Mouse (Mus musculus): ENCODE measurements around the gene Actg1. TPM values are rescaled to one million over a fixed set of nuclear protein-coding genes. Genes with fewer than 3 reads are reported as not detected.

The Actg1 gene
- polyA plus RNA-seq, 1 experiment from 2014 or later = 3,928 TPM

Small RNA genes lying within 50 kb of the gene (microRNA-seq; reads per million reads assigned to microRNA genes)
- not detected for gene Gm23419
- gene Mir6935 = 2.7 reads per million, percentile 9 among the genes with 10 or more reads in this experiment

Other genes starting within 250 kb of the Actg1 start
- gene Tepsin, start 249.8 kb downstream of the Actg1 start, polyA plus RNA-seq (2015; fragmentation: Nextera tagmentation; extraction: Ambion mirVana) = 19.9 and 20.9 TPM in 2 replicates
- 59.2 and 63.7 TPM in 2 replicates for gene Ndufaf8, start 249.6 kb downstream of the Actg1 start, polyA plus RNA-seq (2015; fragmentation: Nextera tagmentation; extraction: Ambion mirVana)
- 105 and 109 TPM in 2 replicates for gene Slc38a10, start 197.2 kb downstream of the Actg1 start, polyA plus RNA-seq (2015; fragmentation: Nextera tagmentation; extraction: Ambion mirVana)
- gene Bahcc1, start 115.6 kb downstream of the Actg1 start, polyA plus RNA-seq (2015; fragmentation: Nextera tagmentation; extraction: Ambion mirVana) = 17.4 and 19.5 TPM in 2 replicates
- gene Fscn2, start 13.0 kb upstream of the Actg1 start, polyA plus RNA-seq (2015; fragmentation: Nextera tagmentation; extraction: Ambion mirVana) = 1.9 and 2.2 TPM in 2 replicates
- 80.9 and 81.1 TPM in 2 replicates for gene Faap100, start 30.2 kb upstream of the Actg1 start, polyA plus RNA-seq (2015; fragmentation: Nextera tagmentation; extraction: Ambion mirVana)
- 35.0 and 38.1 TPM in 2 replicates for gene Nploc4, start 89.2 kb upstream of the Actg1 start, polyA plus RNA-seq (2015; fragmentation: Nextera tagmentation; extraction: Ambion mirVana)
- gene Tspan10, start 94.1 kb upstream of the Actg1 start, polyA plus RNA-seq (2015; fragmentation: Nextera tagmentation; extraction: Ambion mirVana) = not detected in 2 replicates
- gene Pde6g, start 105.0 kb upstream of the Actg1 start, polyA plus RNA-seq (2015; fragmentation: Nextera tagmentation; extraction: Ambion mirVana) = 0.19 and 0.30 TPM in 2 replicates
- 10.6 and 12.5 TPM in 2 replicates for gene Oxld1, start 109.5 kb upstream of the Actg1 start, polyA plus RNA-seq (2015; fragmentation: Nextera tagmentation; extraction: Ambion mirVana)
- 26.1 and 28.7 TPM in 2 replicates for gene Ccdc137, start 109.6 kb upstream of the Actg1 start, polyA plus RNA-seq (2015; fragmentation: Nextera tagmentation; extraction: Ambion mirVana)
- gene Arl16, start 119.1 kb upstream of the Actg1 start, polyA plus RNA-seq (2015; fragmentation: Nextera tagmentation; extraction: Ambion mirVana) = 64.7 and 67.8 TPM in 2 replicates
- gene Mrpl12, start 136.1 kb upstream of the Actg1 start, polyA plus RNA-seq (2015; fragmentation: Nextera tagmentation; extraction: Ambion mirVana) = 111 and 113 TPM in 2 replicates
- gene Slc25a10, start 143.3 kb upstream of the Actg1 start, polyA plus RNA-seq (2015; fragmentation: Nextera tagmentation; extraction: Ambion mirVana) = 28.2 and 29.2 TPM in 2 replicates
- gene Gcgr, start 182.2 kb upstream of the Actg1 start, polyA plus RNA-seq (2015; fragmentation: Nextera tagmentation; extraction: Ambion mirVana) = 0.20 and 0.32 TPM in 2 replicates
- 240 and 242 TPM in 2 replicates for gene Mcrip1, start 201.2 kb upstream of the Actg1 start, polyA plus RNA-seq (2015; fragmentation: Nextera tagmentation; extraction: Ambion mirVana)
- not detected in 2 replicates for gene Ppp1r27, start 202.6 kb upstream of the Actg1 start, polyA plus RNA-seq (2015; fragmentation: Nextera tagmentation; extraction: Ambion mirVana)
- gene P4hb, start 224.7 kb upstream of the Actg1 start, polyA plus RNA-seq (2015; fragmentation: Nextera tagmentation; extraction: Ambion mirVana) = 279 and 297 TPM in 2 replicates
- gene Arhgdia, start 233.1 kb upstream of the Actg1 start, polyA plus RNA-seq (2015; fragmentation: Nextera tagmentation; extraction: Ambion mirVana) = 452 and 461 TPM in 2 replicates
- gene Alyref, start 249.8 kb upstream of the Actg1 start, polyA plus RNA-seq (2015; fragmentation: Nextera tagmentation; extraction: Ambion mirVana) = 303 and 358 TPM in 2 replicates
- gene Anapc11, start 249.9 kb upstream of the Actg1 start, polyA plus RNA-seq (2015; fragmentation: Nextera tagmentation; extraction: Ambion mirVana) = 180 and 183 TPM in 2 replicates